Mouse (Mus musculus) neural tube, embryonic 12.5 days (tissue): ENCODE results near the gene Abcc4. TPM values are rescaled to one million over a fixed set of nuclear protein-coding genes. Genes with fewer than 3 reads are reported as not detected.

Source experiments
- ATAC-seq: fragments of 200-750 bp; cut with Nextera tagmentation; 2 replicates; pipeline ENCODE4 v1.8.0; 2017; ENCODE audit warnings: low read depth, mild to moderate bottlenecking, moderate TSS enrichment, moderate library complexity; ENCODE audit not compliant: low FRiP score
- H3K27ac ChIP-seq: fragments of 300-500 bp; sonication (generic); 2 replicates; pipeline ENCODE4 v1.5.1; 2016
- H3K27me3 ChIP-seq: fragments of 300-500 bp; sonication (generic); replicated peaks from 2 replicates; pipeline ENCODE4 v1.6.1; 2016; ENCODE audit warnings: mild to moderate bottlenecking
- H3K36me3 ChIP-seq: fragments of 300-500 bp; sonication (generic); 2 replicates; pipeline ENCODE4 v1.6.1; 2016; ENCODE audit warnings: mild to moderate bottlenecking
- H3K4me1 ChIP-seq: fragments of 300-500 bp; sonication (generic); 2 replicates; pipeline ENCODE4 v1.6.1; 2016
- H3K4me2 ChIP-seq: fragments of 300-500 bp; sonication (generic); replicated peaks from 2 replicates; pipeline ENCODE4 v1.6.1; 2016; ENCODE audit warnings: mild to moderate bottlenecking
- H3K4me3 ChIP-seq: fragments of 300-500 bp; sonication (generic); 2 replicates; pipeline ENCODE4 v1.5.1; 2016
- H3K9ac ChIP-seq: fragments of 300-500 bp; sonication (generic); 2 replicates; pipeline ENCODE4 v1.6.1; 2016; ENCODE audit warnings: mild to moderate bottlenecking
- H3K9me3 ChIP-seq: fragments of 300-500 bp; sonication (generic); 2 replicates; pipeline ENCODE4 v1.6.1; 2016; ENCODE audit warnings: mild to moderate bottlenecking
- WGBS: fragments of 180-500 bp; shearing (Covaris S2); methylation state at CpG from one replicate; pipeline ENCODE4 v1.1.7; 2016; 5-methylcytosine and 5-hydroxymethylcytosine counted together
- polyA plus RNA-seq: library from polyadenylated mRNA; unstranded; fragments of >200 nt; fragmentation: Nextera tagmentation; extraction: Ambion mirVana; gene quantifications from 2 replicates; pipeline ENCODE4 v1.2.1, GENCODE M21; 2016

The Abcc4 gene
- 2.3 and 2.9 TPM in 2 replicates for polyA plus RNA-seq

DNA sequence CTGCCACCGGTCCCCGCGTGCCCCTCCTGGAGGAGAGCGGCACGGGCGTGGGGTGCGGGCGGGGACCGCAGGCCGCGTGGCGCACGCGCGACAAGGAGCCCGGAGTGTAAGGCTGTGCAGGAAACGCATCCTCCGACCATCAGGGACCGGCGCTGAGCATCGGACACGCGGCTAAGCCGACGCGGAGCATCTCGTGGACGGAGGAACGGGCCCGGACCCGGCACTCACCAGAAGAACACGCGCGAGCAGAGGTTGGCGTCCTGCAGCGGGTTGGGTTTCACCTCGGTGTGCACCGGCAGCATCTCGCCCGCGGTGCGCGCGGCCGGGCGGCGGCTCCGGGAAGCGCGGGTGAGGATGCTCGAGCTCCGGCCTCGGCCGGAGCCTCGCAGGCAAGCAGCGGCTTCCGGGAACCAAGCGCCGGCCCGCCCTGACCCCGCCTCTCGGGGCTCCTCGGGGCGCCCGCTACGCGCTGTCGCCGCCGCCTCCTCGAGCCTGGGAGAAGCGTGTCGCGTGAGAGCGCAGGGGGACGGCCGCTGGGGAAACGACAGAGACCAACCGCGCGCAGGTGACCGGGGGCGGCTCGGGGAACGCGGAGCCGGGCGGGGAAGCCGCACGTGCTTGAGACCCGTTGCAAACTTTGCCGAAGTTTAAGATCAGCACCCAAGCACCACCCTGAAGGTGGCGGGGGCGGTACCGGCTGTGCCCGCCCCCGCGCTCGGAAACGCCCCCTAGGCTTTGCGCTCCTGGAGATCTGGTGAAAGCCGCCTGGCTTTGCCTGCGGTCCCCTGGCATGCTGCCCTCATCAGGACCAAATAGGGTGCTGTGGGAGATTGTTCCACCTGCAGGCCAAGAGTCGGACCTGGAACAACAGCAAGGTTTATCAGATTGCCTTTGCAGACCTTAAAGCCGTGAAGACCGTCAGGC lies at the start of gene Abcc4:
Abcc4 (minus strand) TSS at position 412 of the 924 bp plus-strand sequence.
- peak within 1 kb of the TSS; percentile 67 for H3K4me3 ChIP-seq
- peaks cover 31% of the 10 kb centered on the region for H3K27me3 ChIP-seq
- peaks cover 11% of the 10 kb centered on the region for H3K4me1 ChIP-seq
- H3K9me3 ChIP-seq, result no peaks in the 10 kb centered on the region
- WGBS, result under 1% methylated on average over 106 of the region's 106 CpGs
- no peak within 1 kb of the TSS for H3K27ac ChIP-seq
- ATAC-seq, result peak; percentile 69
- H3K4me2 ChIP-seq, result peak within 1 kb of the TSS; percentile 99
- H3K36me3 ChIP-seq, result no peaks in the 10 kb centered on the region
- peak within 1 kb of the TSS; percentile 65 for H3K9ac ChIP-seq

DNA sequence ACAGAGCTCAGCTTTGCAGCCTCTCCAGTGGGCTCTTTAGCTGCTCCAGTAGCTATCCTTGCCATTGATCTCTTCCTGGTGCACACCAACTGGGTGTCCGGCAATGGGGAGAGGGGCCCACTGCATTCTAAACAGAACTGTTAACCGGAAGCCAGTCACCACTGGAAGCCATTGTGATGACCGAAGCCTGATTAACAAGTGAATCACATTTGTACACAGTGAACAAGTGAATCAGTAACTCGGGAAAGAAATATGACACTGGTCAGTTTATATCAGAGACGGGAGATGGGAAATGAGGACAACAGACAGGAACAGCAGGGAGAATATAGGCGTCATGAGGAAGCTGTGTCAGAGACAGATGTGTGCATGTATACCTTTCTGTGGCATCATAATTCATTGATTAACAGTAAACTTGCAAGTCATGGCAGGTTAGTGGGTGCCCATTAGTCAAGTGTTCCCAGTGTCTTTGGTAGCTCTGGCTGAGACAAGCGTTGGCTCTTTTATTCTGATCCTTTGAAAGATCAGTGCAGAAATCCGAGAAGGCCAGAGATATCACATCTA lies 45.3 kb upstream of the Abcc4 start:
- Histone ChIP-seq H3K4me2 (no peak overlapping the region), H3K4me3 (no peak overlapping the region), H3K9ac (no peak overlapping the region), H3K27me3 (no peaks in the 10 kb centered on the region), H3K9me3 (no peaks in the 10 kb centered on the region), H3K4me1 (0 out of 2 replicates have a peak, but pooled peaks cover 3% of the 10 kb centered on the region), H3K36me3 (no peaks in the 10 kb centered on the region), H3K27ac (no peak overlapping the region)
- ATAC-seq, result no peak
- WGBS, result 58% methylated on average over 8 of the region's 8 CpGs

DNA sequence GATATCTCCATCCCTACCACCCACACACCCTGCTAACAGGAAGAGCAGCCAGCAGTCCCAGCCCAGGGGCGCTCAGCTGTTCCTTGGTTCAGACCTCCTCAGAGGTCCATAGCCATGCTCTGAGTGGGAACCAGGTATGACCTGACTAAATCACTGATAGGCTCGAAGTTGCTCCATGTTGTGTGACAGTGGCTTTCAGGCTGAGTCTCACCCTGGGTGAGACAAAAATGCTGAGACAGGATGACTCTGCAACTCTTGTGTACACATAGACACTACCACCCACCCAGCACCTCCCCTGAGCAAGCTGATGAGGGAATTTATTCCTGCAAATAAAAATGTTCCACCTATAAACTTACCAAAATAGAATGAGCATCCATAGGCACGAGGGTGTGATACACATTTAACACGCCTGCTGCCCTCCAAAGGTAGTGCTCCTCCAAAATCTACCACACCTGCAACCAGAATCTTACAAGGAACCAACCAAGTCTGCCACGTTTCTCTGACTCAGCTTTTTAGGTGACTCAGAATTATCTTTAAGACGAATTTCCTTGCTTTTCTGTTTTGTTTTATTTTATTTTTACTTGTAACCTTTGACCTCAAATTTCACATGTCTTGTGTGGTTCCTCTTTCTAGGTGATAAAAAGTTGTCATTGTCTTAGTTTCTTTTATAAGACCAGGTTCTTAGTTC lies 44.6 kb upstream of the Abcc4 start:
- WGBS, result 87% methylated on average over 6 of the region's 6 CpGs
- Histone ChIP-seq H3K36me3 (no peaks in the 10 kb centered on the region), H3K9ac (no peak overlapping the region), H3K4me3 (no peak overlapping the region), H3K27me3 (no peaks in the 10 kb centered on the region), H3K27ac (no peak overlapping the region), H3K4me1 (0 out of 2 replicates have a peak, but pooled peaks cover 3% of the 10 kb centered on the region), H3K4me2 (no peak overlapping the region), H3K9me3 (no peaks in the 10 kb centered on the region)
- ATAC-seq, result no peak

DNA sequence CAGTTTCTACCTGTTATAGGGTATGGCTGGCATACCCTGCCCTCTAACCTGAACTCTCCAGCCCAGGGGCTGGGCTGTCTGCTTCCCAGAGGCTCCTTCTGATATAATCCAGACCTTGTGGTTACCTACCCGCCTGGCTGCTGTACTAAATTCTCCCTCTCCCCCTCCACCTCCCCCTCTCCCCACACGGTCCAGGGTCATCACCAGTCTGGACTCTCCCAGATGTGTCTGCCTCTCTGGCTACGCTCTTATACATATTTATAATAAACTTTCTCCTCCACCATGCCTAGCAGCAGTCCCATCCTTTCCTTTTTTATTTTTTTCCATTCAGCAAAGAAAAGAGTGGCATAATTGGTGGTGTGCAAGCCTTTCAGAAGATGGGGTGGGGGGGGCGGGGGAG lies 43.7 kb upstream of the Abcc4 start:
- no peak for ATAC-seq
- Histone ChIP-seq H3K9ac (no peak overlapping the region), H3K27ac (no peak overlapping the region), H3K4me2 (no peak overlapping the region), H3K9me3 (no peaks in the 10 kb centered on the region), H3K4me1 (0 out of 2 replicates have a peak, but pooled peaks cover 3% of the 10 kb centered on the region), H3K27me3 (no peaks in the 10 kb centered on the region), H3K4me3 (no peak overlapping the region), H3K36me3 (no peaks in the 10 kb centered on the region)
- WGBS, result 47% methylated on average over 4 of the region's 4 CpGs

DNA sequence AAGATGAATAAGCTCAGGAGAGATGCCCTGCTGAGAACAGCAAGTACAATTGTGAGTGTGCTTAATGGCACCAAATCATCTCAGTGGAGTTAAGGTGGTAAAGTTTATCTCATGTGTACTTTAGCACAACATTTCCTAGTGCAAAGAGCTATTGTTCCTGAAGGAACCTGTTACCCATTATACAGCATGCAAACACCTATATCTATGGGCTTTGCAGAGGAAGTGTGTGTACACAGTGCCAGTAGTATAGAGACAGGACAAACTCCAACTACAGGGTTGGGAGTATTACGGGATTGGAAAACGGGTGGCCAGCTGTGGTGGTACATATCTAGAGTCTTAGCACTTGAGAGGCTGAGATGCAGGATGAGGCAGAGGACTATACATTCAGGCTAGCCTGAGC lies 43.0 kb upstream of the Abcc4 start:
- no peaks in the 10 kb centered on the region for H3K9me3 ChIP-seq
- no peak overlapping the region for H3K27ac ChIP-seq
- H3K9ac ChIP-seq, result no peak overlapping the region
- no peak for ATAC-seq
- H3K36me3 ChIP-seq, result no peaks in the 10 kb centered on the region
- no peak overlapping the region for H3K4me2 ChIP-seq
- no peaks in the 10 kb centered on the region for H3K27me3 ChIP-seq
- 0 out of 2 replicates have a peak, but pooled peaks cover 3% of the 10 kb centered on the region for H3K4me1 ChIP-seq
- no peak overlapping the region for H3K4me3 ChIP-seq
- WGBS, result 97% methylated on average over 2 of the region's 2 CpGs

DNA sequence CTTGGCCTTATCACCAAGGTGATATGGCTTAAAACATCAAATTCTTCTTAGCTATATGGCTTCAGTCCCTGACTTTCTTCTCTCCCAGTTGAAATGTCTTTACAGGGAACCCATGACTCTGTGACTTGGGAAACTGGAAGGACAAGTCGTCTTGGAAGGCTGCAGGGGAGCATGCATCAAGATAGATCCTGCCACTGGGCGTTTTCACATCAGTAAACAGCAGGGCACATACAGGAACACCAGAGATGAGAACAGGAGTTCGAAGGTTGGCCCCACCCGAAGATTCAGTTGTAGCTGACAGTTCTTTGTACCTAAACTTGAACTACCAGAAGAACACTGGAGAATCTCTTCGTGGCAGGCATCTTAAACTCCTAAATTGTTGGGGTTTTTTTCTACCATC lies 36.8 kb upstream of the Abcc4 start:
- Histone ChIP-seq H3K4me2 (no peak overlapping the region), H3K4me1 (no peaks in the 10 kb centered on the region), H3K9ac (no peak overlapping the region), H3K9me3 (peaks cover 9% of the 10 kb centered on the region), H3K27me3 (no peaks in the 10 kb centered on the region), H3K36me3 (no peaks in the 10 kb centered on the region), H3K27ac (no peak overlapping the region), H3K4me3 (no peak overlapping the region)
- no peak for ATAC-seq
- 81% methylated on average over 5 of the region's 5 CpGs for WGBS

DNA sequence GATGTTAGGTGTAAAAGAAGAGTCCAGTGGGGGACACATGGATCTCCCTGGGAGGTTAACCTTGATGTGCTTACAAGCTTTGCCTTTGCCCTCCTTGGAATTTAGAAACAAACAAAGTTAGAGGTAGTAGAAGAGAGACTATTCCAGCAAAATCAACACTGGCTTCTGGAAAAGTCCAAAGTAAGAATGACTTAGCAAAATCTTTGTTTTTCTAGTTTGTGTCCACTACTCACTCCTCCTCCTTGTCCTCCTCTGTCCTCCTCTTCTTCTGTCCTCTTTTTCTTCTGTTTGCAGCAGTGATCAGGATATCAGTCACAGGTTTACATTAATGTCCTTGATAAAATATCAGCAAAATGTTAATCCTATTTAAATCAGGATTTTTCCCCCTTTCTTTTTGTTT lies 35.8 kb upstream of the Abcc4 start:
- Histone ChIP-seq H3K4me3 (no peak overlapping the region), H3K4me2 (no peak overlapping the region), H3K9ac (no peak overlapping the region), H3K4me1 (no peaks in the 10 kb centered on the region), H3K9me3 (peaks cover 9% of the 10 kb centered on the region), H3K27ac (no peak overlapping the region), H3K36me3 (no peaks in the 10 kb centered on the region), H3K27me3 (no peaks in the 10 kb centered on the region)
- ATAC-seq, result no peak

DNA sequence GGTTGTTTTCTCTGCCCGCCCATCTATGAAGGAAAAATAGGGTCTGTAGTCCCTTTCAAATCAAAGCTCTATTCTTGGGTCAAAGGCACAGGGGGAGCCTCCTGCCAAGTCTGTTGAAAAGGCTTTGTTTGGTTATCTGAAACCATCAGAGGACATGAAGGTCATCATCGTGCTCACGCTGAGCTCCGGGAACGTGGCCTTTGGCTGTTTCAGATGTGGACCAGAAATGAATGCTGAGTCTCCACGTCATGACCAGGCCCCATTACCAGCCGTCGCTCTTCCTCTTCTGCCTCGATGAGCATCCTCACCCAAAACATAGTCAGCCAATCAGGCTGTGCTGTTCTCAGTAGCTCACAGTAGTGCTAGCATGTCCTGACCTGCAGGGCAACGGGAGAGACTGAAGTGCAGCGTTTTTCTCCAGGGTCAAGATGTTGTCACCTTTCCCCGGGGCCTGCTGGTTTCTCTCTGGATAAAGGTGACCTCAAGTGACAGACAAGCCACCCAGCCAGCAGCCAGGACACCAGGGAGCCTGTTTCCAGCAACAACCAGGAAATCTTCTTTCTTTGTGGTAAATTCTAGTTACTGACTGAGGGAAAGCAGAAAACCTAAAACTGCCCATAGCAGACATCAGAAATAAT lies 31.4 kb upstream of the Abcc4 start:
- no peak overlapping the region for H3K27ac ChIP-seq
- WGBS, result 17% methylated on average over 12 of the region's 12 CpGs
- H3K36me3 ChIP-seq, result no peaks in the 10 kb centered on the region
- H3K27me3 ChIP-seq, result no peaks in the 10 kb centered on the region
- H3K4me3 ChIP-seq, result no peak overlapping the region
- no peak overlapping the region for H3K9ac ChIP-seq
- H3K4me1 ChIP-seq, result peaks cover 5% of the 10 kb centered on the region; the same call in 1 of the 2 replicates
- H3K4me2 ChIP-seq, result no peak overlapping the region
- peaks cover 9% of the 10 kb centered on the region for H3K9me3 ChIP-seq
- no peak for ATAC-seq

DNA sequence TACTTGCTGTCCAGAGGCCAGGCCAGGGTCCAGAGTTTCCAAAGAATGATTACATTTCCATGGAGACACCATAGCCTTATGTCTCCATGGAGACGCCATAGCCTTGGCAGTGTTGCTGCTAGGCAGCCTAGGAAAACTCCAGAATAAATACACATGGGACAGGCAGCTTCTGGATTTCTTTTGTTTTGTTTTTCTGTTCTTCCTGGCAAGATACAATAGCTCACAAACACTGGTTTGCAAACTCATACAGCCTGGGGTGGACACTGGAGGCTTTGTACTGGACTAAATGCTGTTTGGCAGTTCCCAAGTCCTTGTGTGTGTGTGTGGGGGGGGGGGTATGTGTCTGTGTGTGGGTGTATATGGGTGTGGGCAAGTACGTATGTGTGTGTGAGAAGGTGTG lies 29.1 kb upstream of the Abcc4 start:
- H3K4me3 ChIP-seq, result no peak overlapping the region
- H3K9ac ChIP-seq, result no peak overlapping the region
- H3K27me3 ChIP-seq, result no peaks in the 10 kb centered on the region
- peaks cover 2% of the 10 kb centered on the region for H3K9me3 ChIP-seq
- peak; percentile 93 for ATAC-seq
- H3K4me1 ChIP-seq, result peaks cover 5% of the 10 kb centered on the region; the same call in 1 of the 2 replicates
- H3K4me2 ChIP-seq, result no peak overlapping the region
- H3K27ac ChIP-seq, result no peak overlapping the region
- 36% methylated on average over 2 of the region's 2 CpGs for WGBS
- H3K36me3 ChIP-seq, result no peaks in the 10 kb centered on the region

DNA sequence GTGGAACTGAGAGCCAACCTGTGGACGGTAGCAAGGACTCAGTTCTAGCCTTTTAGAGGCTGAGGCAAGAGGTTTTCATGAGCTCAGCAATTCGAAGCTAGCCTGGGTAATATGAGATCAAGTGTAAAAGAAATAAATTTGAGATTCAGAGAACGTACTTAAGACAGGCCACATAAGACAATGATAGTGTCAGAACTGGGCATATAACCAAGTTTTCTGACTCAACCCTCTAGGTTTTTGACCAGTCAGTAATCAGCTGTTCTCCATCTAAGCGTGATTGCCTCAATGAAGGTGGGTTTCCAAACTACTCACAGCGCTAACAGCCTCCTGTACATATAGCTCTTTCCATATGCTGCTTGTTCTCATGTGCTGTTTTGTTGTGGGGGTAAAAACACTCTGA lies 27.1 kb upstream of the Abcc4 start:
- Histone ChIP-seq H3K4me3 (no peak overlapping the region), H3K27me3 (no peaks in the 10 kb centered on the region), H3K36me3 (no peaks in the 10 kb centered on the region), H3K9ac (no peak overlapping the region), H3K27ac (no peak overlapping the region), H3K4me1 (peaks cover 5% of the 10 kb centered on the region; the same call in 1 of the 2 replicates), H3K4me2 (no peak overlapping the region), H3K9me3 (no peaks in the 10 kb centered on the region)
- WGBS, result 89% methylated on average over 5 of the region's 5 CpGs
- no peak for ATAC-seq

DNA sequence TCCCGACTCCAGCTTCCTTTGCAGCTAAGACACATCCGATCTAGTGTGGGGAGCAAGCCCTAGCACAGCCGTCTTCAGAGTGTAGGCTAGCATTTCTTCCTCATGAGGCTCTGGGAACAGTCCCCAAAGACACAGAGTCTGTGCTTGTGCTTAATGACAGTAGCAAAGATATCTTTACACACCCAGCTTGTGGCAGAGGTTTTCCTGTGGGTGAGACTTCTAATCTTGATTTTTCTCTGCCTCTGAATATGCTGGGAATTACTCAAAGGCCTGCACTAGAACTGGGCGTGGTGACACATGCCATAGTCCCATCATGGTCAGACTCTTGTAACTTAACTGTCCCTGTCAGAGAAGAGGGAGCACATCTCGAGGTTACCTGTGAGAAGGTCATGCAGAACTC lies 24.6 kb upstream of the Abcc4 start:
- H3K4me2 ChIP-seq, result no peak overlapping the region
- WGBS, result 87% methylated on average over 5 of the region's 5 CpGs
- H3K27ac ChIP-seq, result no peak overlapping the region

DNA sequence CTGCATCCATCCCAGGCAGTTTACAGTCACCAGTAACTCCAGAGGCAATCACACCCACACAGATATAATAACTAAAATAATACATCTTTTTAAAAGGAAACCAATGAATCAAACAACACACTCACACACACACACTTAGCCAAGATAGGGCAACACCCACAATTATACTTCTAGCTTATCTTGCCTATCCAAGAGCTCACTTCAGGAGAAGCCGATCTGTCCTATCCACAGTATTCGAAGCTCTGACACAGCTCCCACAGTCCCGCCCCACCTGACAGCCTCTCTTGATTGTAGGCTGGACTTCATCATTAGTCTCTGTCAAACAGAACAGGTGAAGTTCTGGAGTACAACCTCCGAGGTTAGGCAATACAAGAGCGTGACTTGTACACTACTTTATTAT lies 19.4 kb upstream of the Abcc4 start:
- no peak for ATAC-seq
- WGBS, result 85% methylated on average over 5 of the region's 5 CpGs

More for the DNA sequence above, 24.6 kb upstream of the Abcc4 start:
- no peaks in the 10 kb centered on the region for H3K9me3 ChIP-seq
- H3K27me3 ChIP-seq, result no peaks in the 10 kb centered on the region
- no peak overlapping the region for H3K9ac ChIP-seq
- H3K36me3 ChIP-seq, result no peaks in the 10 kb centered on the region
- H3K4me3 ChIP-seq, result no peak overlapping the region
- ATAC-seq, result no peak
- H3K4me1 ChIP-seq, result peaks cover 5% of the 10 kb centered on the region; the same call in 1 of the 2 replicates

More for the DNA sequence above, 19.4 kb upstream of the Abcc4 start:
- no peak overlapping the region for H3K27ac ChIP-seq
- H3K9me3 ChIP-seq, result no peaks in the 10 kb centered on the region
- H3K9ac ChIP-seq, result no peak overlapping the region
- no peak overlapping the region for H3K4me3 ChIP-seq
- H3K4me1 ChIP-seq, result no peaks in the 10 kb centered on the region
- no peak overlapping the region for H3K4me2 ChIP-seq
- no peaks in the 10 kb centered on the region for H3K36me3 ChIP-seq
- no peaks in the 10 kb centered on the region for H3K27me3 ChIP-seq
